Mouse (Mus musculus) mesoderm, embryonic 11.5 days (tissue): Measurements from ENCODE around the gene Tspoap1.

Experiments used
- DNase-seq: peaks from one replicate; pipeline ENCODE4 v3.0.0-alpha.2; 2012; ENCODE audit warnings: low read depth, low spot score

Gene Tspoap1

GRCm38 (mm10) chr11:87760301-87761081, at the start of gene Tspoap1:
Tspoap1 (plus strand) TSS chr11:87760541.
- peak; percentile 42 for DNase-seq

- DNase-seq, result no peak
These were observed 48.2 kb upstream of the Tspoap1 start for GRCm38 (mm10) chr11:87712188-87712587.

- DNase-seq, result no peak
These were observed 44.3 kb upstream of the Tspoap1 start for GRCm38 (mm10) chr11:87715999-87716398.

GRCm38 (mm10) chr11:87719526-87719925, 40.8 kb upstream of the Tspoap1 start:
- DNase-seq, result no peak

- DNase-seq, result no peak
These were observed 40.0 kb upstream of the Tspoap1 start for GRCm38 (mm10) chr11:87720324-87720723.

GRCm38 (mm10) chr11:87720839-87721238, 39.5 kb upstream of the Tspoap1 start:
- DNase-seq, result no peak

- no peak for DNase-seq
These were observed 38.2 kb upstream of the Tspoap1 start for GRCm38 (mm10) chr11:87722168-87722567.

GRCm38 (mm10) chr11:87722891-87723290, 37.5 kb upstream of the Tspoap1 start:
- DNase-seq, result no peak

GRCm38 (mm10) chr11:87725515-87725914, 34.8 kb upstream of the Tspoap1 start:
- no peak for DNase-seq

- peak; percentile 48 for DNase-seq
These were observed 34.3 kb upstream of the Tspoap1 start for GRCm38 (mm10) chr11:87725964-87726562.

GRCm38 (mm10) chr11:87727021-87727420, 33.3 kb upstream of the Tspoap1 start:
- DNase-seq, result no peak

GRCm38 (mm10) chr11:87727471-87727870, 32.9 kb upstream of the Tspoap1 start:
- DNase-seq, result no peak

- DNase-seq, result no peak
These were observed 31.3 kb upstream of the Tspoap1 start for GRCm38 (mm10) chr11:87728850-87729592.

- no peak for DNase-seq
These were observed 30.7 kb upstream of the Tspoap1 start for GRCm38 (mm10) chr11:87729593-87730185.

- DNase-seq, result no peak
These were observed 29.6 kb upstream of the Tspoap1 start for GRCm38 (mm10) chr11:87730652-87731310.

- DNase-seq, result no peak
These were observed 26.0 kb upstream of the Tspoap1 start for GRCm38 (mm10) chr11:87734346-87734745.

- no peak for DNase-seq
These were observed 24.6 kb upstream of the Tspoap1 start for GRCm38 (mm10) chr11:87735691-87736090.

- DNase-seq, result peak; percentile 74
These were observed 23.6 kb upstream of the Tspoap1 start for GRCm38 (mm10) chr11:87736647-87737134.

GRCm38 (mm10) chr11:87737175-87737740, 23.1 kb upstream of the Tspoap1 start, which contains the start of gene Supt4a:
Supt4a (plus strand) TSS chr11:87737552.
- peak; percentile 99 for DNase-seq

GRCm38 (mm10) chr11:87743691-87744090, 16.6 kb upstream of the Tspoap1 start:
- DNase-seq, result no peak

GRCm38 (mm10) chr11:87744964-87745363, 15.4 kb upstream of the Tspoap1 start:
- no peak for DNase-seq
